Mouse (Mus musculus) lung, postnatal 14 days (tissue): Measurements from ENCODE around the gene Sos2.

Source experiments
- DNase-seq: peaks from one replicate; pipeline ENCODE4 v3.0.0; 2021

Sos2 gene

GRCm38 (mm10) chr12:69681566-69682061 is at the start of gene Sos2:
Sos2 (minus strand) TSS chr12:69681852.
- peak; percentile 63 for DNase-seq

- no peak for DNase-seq
Observed at GRCm38 (mm10) chr12:69730306-69730705, 48.7 kb upstream of the Sos2 start.

GRCm38 (mm10) chr12:69729246-69729645 is 47.6 kb upstream of the Sos2 start:
- DNase-seq, result no peak

DNA sequence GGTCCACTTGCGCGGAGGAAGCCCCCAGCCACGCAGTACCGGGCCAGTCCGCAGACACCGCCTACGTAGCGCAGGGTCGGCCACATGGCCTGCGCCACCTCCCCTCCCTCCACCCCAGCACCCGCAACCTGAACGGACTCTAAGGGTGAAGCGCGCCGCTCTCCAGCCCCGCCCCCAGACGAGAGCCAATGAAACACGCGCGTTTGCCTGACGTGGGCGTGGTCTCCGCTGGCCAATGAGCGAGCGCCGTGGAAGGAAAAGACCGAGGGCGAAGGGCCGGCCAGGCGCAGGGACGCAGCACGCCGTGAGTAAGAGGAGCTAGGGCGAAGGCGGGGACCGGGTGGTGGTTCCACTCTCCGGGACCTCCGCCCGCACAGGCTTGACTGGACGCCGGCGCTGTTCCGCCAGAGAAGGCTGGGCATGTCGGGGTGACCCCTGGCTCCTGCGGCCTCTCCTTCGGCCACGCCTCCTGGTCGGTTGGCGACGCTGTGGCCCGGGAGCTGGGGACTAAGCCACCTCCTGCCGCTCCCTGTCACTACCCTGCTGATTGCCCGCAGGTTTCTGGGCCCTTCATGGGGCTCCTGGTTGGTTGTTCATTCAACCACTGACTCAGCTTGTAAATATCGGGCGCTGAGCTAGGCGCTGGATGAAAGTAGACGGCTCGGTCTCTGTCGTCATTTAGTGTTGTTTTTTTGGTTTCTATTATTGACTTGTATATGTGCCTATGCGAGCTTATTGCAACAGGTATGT is 43.2 kb upstream of the Sos2 start, which contains the start of the genes L2hgdh and Atp5s:
L2hgdh (minus strand) TSS at position 163 of the 750 bp plus-strand sequence.
Atp5s (plus strand) TSS at position 240 of the 750 bp plus-strand sequence.
- peak; percentile 96 for DNase-seq

GRCm38 (mm10) chr12:69724018-69724710 is 42.5 kb upstream of the Sos2 start:
- DNase-seq, result no peak

DNA sequence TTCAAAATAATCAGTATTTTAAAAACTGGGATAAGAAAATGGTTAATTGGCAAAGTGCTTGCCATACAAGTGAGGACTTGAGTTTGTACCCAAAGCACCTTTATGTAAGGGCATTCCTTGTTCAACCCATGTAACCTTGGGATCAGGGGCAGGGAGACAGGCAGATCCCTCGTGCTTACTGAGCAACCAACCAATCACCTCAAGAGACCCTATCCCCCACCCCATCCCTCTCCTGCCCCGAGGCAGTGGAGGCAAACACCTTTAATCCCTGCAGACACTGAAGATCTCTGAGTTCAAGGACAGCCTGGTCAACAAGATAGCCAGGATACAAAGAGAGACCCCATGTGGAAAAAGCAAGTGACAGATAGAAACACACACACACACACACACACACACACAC is 41.7 kb upstream of the Sos2 start:
- no peak for DNase-seq

GRCm38 (mm10) chr12:69722857-69723256 is 41.2 kb upstream of the Sos2 start:
- no peak for DNase-seq

GRCm38 (mm10) chr12:69713628-69714027 is 32.0 kb upstream of the Sos2 start:
- DNase-seq, result no peak

- DNase-seq, result no peak
Observed at GRCm38 (mm10) chr12:69704799-69705458, 23.3 kb upstream of the Sos2 start.

DNA sequence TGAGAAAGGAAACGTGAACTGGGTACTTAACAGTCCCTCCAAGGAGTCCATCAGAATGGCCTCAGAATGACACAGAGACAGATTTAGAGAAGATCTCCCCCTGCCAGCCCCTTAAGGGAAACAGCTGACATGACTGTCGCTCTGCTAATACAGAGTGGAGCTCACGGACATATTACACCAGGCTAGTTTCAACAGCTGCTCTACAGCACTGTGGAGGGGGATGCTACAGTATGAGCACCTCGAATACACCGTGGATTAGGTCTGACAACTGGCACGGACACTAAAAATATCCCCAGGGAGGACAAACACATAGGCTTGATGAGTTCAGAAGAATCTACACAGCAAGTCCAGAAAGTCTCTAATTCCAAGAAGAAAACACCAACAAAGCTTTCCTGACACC is 16.7 kb upstream of the Sos2 start:
- DNase-seq, result no peak

DNA sequence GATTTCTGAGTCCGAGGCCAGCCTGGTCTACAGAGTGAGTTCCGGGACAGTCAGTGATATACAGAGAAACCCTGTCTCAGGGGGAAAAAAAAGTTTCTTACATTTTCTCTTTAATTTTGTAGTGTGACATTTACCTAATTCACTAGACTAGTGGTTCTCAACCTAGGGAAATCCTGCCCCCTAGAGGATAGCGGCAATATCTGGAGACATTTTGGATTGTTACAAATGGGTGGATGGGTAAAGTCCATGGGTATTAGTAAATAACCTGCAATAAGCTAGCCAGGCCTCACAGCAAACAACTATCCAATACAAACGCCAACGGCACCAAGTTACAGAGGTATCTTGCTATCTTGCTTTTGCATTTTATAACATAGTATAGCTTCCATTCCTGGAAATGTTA is 15.1 kb upstream of the Sos2 start:
- DNase-seq, result peak; percentile 78

DNA sequence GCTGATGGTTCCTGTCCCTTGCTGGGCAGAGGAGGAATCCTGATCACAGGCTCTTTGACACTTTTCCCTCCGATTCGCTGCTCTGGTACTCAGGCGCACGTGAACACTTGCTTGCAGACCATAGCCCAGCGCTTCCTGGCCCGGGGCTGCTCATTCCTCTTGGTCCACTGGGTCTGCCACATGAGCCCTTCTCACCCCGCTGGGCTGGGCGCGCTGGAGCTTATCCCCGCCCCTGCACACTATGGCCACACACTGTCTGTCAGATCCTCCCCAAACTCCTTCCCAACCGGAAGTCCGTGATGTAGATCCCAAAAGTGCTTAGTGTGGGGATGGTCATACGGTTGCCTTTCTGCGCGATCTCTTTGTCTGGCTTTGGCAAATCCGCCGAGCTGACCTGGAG is 11.8 kb upstream of the Sos2 start:
- DNase-seq, result no peak

DNA sequence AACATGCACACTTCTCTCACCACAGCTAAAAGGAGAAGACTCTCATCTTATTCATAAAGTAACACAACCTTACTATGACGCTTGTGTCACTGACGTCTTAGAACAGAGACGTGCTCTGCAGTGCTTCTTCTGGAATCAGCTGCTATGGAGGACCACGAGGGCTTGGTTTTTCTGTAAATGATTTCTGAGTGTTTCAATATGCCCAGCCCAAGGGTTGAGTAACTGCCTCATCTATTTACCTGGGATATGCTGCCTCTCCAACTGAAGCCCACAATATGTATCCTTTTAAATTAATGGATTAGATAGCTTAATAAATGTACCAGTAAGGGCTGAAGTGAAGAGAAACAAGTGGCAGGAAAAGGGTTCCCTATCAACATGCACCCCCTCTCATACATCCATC is 9.1 kb upstream of the Sos2 start:
- no peak for DNase-seq

- no peak for DNase-seq
Observed at GRCm38 (mm10) chr12:69689094-69689493, 7.4 kb upstream of the Sos2 start.

DNA sequence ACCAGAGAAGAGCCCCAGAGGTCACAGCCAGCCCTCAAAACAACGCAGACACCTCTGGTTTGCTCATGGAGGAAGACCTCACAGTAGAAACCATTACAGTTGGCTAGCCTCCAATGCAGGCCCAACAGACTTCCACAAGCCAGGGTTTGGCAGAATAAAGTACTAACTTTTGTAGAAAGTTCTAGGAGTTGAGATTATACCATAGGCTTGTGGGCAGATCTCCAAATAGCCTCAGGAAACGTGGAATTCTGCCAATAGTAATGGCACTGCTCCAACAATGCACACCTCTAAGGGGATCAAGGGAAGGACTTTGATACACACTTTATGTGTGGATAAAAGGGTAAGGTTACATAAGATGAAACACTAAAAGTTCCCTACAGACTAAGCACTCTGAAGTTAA is 6.7 kb upstream of the Sos2 start:
- peak; percentile 38 for DNase-seq

GRCm38 (mm10) chr12:69683537-69683936 is 1.9 kb upstream of the Sos2 start:
- DNase-seq, result peak; percentile 92

DNA sequence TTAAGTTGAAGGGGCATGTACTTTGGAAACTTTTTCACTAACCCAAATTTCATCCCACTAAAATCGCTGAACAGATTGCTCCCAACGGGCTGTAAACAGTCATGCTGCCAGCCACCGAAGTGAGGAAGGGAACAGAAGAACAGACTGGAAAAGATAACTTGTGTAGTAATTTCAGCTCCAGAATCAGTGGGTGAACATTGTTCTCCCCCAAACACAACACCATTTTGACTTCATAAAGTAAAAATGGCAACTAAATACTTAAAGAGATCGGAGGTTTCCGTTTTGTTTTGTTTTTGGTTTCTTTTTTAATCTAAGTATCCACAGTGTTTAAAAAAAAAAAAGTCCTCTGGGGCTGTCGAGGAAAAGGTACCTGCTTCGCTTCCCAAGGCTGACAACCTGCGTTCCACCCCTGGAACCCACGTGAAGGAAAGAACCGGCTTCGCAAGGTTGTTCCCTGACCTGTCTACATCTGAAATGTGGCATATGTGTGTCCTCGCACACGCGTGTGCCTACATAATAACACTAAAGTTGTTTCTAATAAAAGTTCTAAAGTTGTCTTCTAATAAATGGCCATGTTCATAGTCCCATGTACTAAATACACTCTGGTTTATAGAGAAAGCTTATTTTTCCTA is 1.3 kb upstream of the Sos2 start:
- DNase-seq, result peak; percentile 5

GRCm38 (mm10) chr12:69682065-69682787 is 574 bp upstream of the Sos2 start:
- peak; percentile 86 for DNase-seq

DNA sequence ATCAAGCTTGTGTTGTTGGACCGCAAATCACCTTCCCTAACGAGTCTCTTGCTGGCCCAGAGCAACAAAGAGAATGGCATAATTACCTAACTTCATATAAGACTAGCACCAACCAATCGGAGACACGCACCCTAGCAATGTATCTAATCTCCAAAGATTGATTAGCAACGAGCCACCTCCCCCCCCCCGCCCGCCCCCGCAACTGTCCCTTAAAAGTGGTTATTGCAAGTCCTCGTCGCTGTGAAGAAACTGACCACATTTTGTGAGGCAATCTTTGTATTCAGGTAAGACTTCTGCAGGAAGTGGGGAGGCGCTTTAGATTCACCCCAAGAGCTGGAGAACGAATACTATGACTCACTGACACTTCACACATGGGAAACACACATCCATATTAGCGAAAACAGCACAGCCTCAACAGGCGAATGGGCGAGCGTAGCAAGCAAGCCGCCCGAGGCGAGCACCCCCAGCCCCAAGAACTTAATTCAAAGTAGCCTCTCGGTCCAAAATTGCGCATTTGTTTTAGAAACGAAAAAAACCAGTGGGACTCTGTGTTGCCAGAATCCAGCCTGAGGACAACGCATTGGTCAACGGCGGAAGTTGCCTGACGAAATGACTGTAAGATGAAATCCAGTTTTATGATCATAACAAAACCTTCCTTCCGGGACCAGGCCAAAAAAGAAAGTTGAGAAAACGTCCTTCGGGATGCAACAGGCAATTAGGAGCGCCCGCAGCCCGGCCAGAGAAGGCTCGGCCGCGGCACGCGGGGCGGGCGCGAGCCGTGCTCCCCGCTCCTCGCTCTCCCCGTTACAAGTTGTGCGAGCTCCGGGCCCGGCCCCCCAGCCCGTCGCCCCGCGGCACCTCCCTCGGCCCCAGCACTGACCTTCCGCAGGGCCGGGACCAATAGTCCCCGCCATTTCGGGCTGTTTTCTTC is 752 bp downstream of the Sos2 start:
- peak; percentile 48 for DNase-seq

DNA sequence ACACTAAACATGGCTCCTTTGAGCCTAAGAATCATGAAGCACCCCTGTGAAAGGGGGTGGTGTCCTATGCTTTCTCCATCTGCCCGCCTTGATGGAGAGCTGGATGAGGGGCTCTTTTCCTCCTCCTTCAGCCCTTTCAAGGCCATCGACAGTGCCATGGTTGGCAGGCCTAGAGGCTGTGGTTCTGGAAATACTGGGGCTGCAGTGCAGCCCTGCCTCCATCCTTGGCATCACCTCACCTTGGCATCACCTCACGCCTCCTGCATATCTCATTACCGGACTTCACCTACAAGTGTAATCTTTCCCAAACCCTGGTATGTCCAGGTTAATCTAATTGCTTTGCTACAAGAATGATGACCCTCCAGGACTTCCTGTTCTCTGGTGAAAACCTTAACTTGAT is 5.5 kb downstream of the Sos2 start:
- no peak for DNase-seq
